Mouse (Mus musculus): ENCODE measurements around the gene Hoxa11.

- TF ChIP-seq CTCF (conservative IDR thresholded peaks at IDR 0.05; ENCODE audit: low read length) (no peak), NANOG (IDR thresholded peaks at IDR 0.05; ENCODE audit: borderline replicate concordance, low read length) (no peak), POU5F1 (IDR thresholded peaks at IDR 0.05; ENCODE audit: borderline replicate concordance, low read length) (no peak)
Observed at GRCm38 (mm10) chr6:52220865-52221310, 24.7 kb downstream of the Hoxa11 start.

All from E14TG2a.4 (cell line).